Mouse (Mus musculus) thymus, postnatal 14 days (tissue): ENCODE data around the gene Kcmf1.
"Not testable (repeated sequence)": the region's sequence is repeated elsewhere in the genome, so short reads cannot be mapped to it uniquely, and the experiment has no call there.

ENCODE experiments used
- DNase-seq: peaks from one replicate; pipeline ENCODE4 v3.0.0; 2021

The Kcmf1 gene

GRCm38 (mm10) chr6:72840867-72841780, 58.7 kb downstream of the Kcmf1 start:
- no peak for DNase-seq

DNA sequence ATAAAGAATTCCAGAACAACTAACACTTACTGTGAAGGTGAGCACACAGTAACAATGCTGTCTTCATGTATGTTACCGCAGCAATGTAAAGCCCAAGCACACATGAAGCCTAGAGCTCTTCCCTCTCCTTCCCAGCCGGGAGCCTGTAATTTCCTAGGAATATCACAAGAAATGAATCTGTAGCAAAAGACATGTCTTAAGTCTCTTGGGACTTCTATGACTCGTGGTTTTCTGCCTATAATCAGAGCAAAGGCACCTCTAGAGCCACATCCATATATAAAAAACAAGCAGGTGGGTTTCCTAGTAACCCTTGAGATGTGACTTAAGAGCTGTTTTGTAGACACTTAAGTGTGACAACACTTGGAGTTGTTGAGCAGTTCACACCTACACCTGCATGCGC, 62.0 kb downstream of the Kcmf1 start:
- no peak for DNase-seq

DNA sequence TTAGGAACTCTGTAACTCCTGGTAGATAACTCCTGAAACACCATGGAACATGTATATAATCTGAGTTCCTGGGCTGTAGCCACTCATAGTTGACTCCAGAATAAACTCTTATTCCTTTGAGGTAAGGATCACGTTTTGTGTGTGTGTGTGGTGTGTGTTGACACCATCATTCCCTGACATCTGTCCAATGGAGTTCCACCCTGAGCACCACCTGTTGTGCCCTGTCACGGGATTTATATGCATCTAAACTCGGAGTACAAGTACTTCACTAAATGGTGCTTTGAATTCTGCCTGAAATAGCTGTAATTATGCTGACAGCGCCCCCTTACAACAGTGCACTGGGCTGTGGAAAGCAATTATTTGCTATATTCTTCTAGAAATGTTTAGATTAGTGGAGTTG, 65.3 kb downstream of the Kcmf1 start:
- no peak for DNase-seq

DNA sequence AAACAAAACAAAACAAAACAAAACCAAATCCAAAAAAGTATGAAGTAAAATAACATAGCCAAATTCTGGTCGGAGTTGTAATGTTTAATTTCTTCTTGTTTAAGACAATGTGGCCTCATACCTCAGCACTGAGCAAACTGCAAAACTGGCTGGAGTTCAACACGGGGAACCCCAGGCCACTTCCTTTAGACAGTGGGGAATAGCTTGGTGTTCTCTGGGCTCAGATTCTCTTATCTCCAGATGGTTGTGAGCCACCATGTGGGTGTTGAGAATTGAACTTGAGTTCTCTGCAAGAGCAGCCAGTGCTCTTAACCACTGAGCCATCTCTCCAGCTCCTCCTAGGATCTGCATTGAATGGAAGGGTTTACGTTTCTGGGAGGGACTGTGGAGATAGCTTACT, 67.9 kb downstream of the Kcmf1 start:
- DNase-seq: no peak

DNA sequence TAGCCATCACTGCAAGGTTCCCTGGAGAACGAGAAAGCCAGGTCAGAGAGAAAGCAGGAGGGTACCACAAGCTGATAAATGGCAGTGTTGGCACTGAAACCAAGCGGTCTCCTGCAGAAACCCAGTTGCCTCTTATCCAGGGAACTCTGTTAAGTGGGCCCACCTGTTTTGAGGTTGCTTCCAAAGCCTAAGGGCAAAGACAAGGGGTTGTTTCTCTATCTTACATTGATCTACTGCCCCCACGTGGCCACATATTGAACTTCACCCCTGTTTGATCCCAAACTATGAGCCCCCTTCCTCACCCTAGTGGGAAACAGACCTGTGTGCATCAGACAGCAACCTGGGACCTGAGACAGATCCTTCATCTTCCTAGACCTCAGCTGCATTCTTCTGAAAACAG, 68.5 kb downstream of the Kcmf1 start:
- DNase-seq: peak; percentile 66

- DNase-seq: peak; percentile 17
These were observed 70.9 kb downstream of the Kcmf1 start for GRCm38 (mm10) chr6:72828857-72829256.

- not testable (repeated sequence) for DNase-seq
These were observed 71.7 kb downstream of the Kcmf1 start for GRCm38 (mm10) chr6:72828037-72828436.

GRCm38 (mm10) chr6:72825762-72826161, 74.0 kb downstream of the Kcmf1 start:
- no peak for DNase-seq

DNA sequence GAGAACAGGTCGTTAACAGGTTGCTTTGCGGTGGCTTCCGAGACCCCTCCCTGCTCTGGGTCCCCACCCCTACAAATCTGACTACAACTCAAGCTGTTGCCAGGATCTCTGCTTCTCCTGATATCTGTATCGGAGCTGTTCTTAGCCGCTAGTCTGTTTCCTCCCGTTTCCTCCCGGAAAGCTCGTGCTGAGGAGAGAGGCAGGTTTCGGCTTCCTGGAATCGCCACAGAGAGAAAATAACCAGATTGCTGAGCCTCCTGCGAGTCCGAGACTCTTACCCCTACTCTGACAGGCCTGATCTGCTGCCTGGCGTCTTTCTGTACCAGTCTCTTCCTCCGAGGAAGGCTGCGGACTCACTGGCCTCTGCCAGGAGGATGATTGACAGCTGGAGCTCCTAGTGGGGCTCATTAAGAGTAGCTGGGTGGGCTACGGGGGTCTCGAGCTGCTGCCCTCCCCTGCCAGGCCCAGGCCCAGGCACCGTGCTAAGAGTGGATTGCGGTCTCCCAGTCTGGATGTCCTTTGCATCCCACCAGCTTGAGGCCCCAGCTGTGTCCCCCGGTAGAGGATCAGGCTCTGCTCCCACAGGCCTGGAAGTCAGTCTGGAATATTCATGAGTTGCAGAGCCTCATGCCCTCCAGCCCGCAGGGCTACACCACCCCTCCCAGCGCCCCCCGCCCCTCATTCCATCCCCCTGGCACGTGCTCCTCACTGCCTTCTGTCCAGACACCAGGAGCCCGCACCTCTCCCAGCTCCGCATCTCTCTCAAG, 74.6 kb downstream of the Kcmf1 start:
- DNase-seq: no peak

DNA sequence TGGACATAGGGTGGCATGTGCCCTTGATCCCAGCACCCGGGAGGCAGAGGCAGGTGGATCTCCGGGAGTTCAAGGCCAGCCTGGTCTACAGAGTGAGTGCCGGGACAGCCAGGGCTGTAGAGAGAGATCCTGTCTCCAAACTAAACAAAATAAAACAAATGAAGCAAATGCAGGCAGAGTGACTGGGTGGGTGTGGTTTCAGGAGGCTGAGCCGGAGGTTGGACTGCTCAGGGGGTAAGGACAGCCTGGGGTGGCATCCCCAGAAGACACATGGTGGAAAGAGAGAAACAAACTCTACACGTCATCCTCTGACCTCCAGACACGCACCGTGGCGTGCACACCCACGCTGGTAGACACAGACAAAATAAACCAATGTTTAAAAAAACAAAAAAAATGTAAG, 86.3 kb downstream of the Kcmf1 start:
- no peak for DNase-seq

DNA sequence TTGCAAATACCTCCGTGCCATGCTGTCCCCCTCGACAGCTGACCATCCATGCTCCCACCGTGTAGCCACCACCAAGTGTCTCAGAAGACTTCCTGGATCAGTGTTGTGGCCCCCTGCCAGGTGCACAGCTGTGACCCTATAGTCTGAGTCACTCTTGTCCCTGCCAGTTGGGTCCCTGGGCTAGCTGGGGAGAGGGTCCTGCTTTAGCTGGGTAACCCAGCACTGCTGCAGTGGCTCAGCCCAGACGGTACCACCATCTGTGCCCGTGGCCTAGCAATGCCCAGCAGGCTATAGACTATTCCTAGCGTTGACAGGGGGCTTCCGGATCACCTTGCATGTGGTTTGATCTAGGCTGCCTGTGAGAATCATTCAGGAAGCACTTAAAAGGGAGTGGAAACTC, 89.5 kb downstream of the Kcmf1 start:
- DNase-seq: no peak

DNA sequence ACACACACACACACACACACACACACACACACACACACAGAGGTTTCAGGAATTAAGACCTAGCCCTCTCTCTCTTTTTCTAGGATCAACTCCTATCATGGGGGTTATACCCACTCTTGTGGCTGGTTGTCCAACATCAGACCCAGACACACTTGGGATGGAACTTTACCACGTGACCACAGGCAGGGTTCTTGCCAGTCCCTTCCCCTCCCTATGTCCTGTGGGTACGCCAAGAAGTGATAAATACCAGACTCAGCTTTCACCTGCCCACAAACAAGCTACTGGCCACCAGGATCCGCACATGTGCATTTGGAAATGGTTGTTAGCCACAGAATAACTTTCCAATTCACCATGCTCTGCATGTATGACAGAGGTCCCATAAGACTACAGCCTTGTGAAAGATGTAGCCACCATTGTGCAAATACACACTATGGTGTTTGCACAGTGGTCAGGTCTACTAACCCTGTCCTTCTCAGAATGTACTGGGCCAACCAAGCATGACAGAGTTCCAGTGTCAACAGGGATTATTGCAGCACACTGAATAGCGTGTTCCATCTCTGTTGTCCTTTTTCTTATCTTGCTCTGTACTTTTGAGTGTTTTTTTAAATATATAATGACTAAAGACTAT, 90.1 kb downstream of the Kcmf1 start:
- DNase-seq: no peak

DNA sequence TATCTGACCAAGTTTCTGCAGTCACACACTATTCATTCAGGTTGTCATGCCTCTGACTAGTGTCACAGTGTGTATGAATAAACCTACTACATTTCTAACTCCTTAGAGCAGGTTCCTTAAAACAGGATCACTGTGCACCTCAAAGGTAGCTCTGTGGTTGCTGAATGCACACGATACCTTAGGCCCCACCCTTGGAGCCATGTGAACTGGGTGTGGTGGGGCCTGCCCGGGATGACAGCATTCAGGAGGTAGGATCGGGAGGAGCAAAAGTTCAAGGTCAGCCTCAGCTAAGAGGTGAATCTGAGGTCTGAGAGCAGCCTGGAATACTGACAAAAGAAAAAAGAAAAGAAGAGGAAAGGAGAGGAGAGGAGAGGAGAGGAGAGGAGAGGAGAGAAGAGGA, 91.4 kb downstream of the Kcmf1 start:
- DNase-seq: no peak

GRCm38 (mm10) chr6:72803669-72804068, 96.1 kb downstream of the Kcmf1 start:
- no peak for DNase-seq

GRCm38 (mm10) chr6:72802119-72802518, 97.7 kb downstream of the Kcmf1 start:
- DNase-seq: no peak

- DNase-seq: no peak
These were observed 99.1 kb downstream of the Kcmf1 start for GRCm38 (mm10) chr6:72800641-72801040.

DNA sequence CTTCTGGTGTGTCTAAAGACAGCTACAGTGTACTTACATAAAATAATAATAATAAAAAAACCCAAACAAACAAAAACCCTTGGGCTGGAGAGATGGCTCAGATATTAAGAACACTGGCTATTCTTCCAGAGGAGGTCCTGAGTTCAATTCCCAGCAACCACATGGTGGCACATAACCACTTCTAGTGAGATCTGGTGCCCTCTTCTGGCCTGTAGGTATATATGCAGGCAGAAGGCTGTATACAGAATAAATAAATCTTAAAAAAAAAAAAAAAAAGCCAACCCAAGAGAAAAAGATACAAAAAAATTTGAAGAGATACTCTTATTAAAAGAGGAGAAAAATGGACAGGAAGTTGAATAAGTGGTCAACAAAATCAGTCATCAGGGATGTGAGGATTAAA, 102.0 kb downstream of the Kcmf1 start:
- no peak for DNase-seq

GRCm38 (mm10) chr6:72795444-72795843, 104.3 kb downstream of the Kcmf1 start:
- no peak for DNase-seq

DNA sequence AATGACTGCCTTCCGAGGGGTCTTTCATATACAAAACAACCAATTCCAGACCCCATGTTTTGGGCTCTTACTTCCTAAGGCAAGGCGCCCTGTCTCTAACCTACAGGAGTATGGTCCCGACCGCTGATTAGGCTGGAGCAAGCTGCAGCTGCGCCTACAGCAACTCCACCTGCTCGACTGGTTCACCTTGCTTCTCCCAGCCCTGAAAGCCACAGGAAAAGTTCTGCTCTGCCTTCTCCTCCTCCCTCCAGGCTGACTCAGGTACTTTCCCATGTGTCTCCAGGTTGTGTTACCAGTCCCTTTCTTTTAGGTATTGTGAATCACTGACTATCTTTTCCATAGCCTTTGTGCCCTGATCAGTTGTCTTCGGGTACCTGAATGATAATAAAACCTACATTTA, 104.9 kb downstream of the Kcmf1 start:
- no peak for DNase-seq

GRCm38 (mm10) chr6:72792641-72793040, 107.1 kb downstream of the Kcmf1 start:
- DNase-seq: no peak
